Mouse (Mus musculus) liver, postnatal 0 days (tissue): ENCODE data around the gene Hspb2.

Source experiments
- CTCF ChIP-seq: sonication (generic); IDR thresholded peaks from 2 replicates; pipeline ENCODE4 v1.5.1; 2016; ENCODE audit warnings: antibody characterized with exemption, low read depth
- EP300 ChIP-seq: IDR thresholded peaks from 2 replicates; pipeline ENCODE4 v1.6.1; 2016; ENCODE audit warnings: antibody characterized with exemption, low read depth, mild to moderate bottlenecking

GRCm38 (mm10) chr9:50704907-50705306 is 47.2 kb downstream of the Hspb2 start:
- TF ChIP-seq CTCF, result no peak
- no peak for TF ChIP-seq EP300
